Mouse (Mus musculus): ENCODE results near the gene Gm4969. TPM values are rescaled to one million over a fixed set of nuclear protein-coding genes. Genes with fewer than 3 reads are reported as not detected.
"Not testable (repeated sequence)": the region's sequence is repeated elsewhere in the genome, so short reads cannot be mapped to it uniquely, and the experiment has no call there.

Gene Gm4969
- total and polyA plus RNA-seq, 2 experiments = 0.02 to 0.09 TPM

GRCm38 (mm10) chr7:19155825-19156475 lies 37.8 kb upstream of the Gm4969 start:
- WGBS = 77% methylated on average over 13 of the region's 13 CpGs
- Histone ChIP-seq H3K4me1 (ENCODE audit: control insufficient read depth, insufficient read depth, low read length) (peaks cover 2% of the 10 kb centered on the region; the same call in 1 of the 2 replicates), H3K36me3 (ENCODE audit: control insufficient read depth, insufficient read depth, low read length) (peaks cover 7% of the 10 kb centered on the region; the same call in 1 of the 2 replicates), H3K79me2 (ENCODE audit: control insufficient read depth, insufficient read depth, low read length) (no peaks in the 10 kb centered on the region), H3K27ac (replicated peaks; ENCODE audit: insufficient read depth, low read depth, low read length) (no peak overlapping the region), H3K9ac (ENCODE audit: low read depth, low read length) (no peak overlapping the region), H3K4me3 (ENCODE audit: insufficient read depth, low read depth, low read length) (no peak overlapping the region), H3K27me3 (ENCODE audit: control insufficient read depth, insufficient read depth, low read length) (peaks cover 5% of the 10 kb centered on the region; the same call in 1 of the 2 replicates)
- DNase-seq (ENCODE audit: extremely low read depth, low read depth, low spot score) = no peak
- TF ChIP-seq POLR2A (IDR thresholded peaks at IDR 0.05; ENCODE audit: extremely low read depth, insufficient read depth, low read length) = no peak
- TF ChIP-seq CTCF (IDR thresholded peaks at IDR 0.05; ENCODE audit: low read depth, low read length) = peak; percentile 2; the same call in 1 of the 2 replicates

GRCm38 (mm10) chr7:19154796-19155195 lies 36.6 kb upstream of the Gm4969 start:
- WGBS = 85% methylated on average over 8 of the region's 8 CpGs
- Histone ChIP-seq H3K9ac (ENCODE audit: low read depth, low read length) (no peak overlapping the region), H3K79me2 (ENCODE audit: control insufficient read depth, insufficient read depth, low read length) (no peaks in the 10 kb centered on the region), H3K4me1 (ENCODE audit: control insufficient read depth, insufficient read depth, low read length) (peaks cover 2% of the 10 kb centered on the region; the same call in 1 of the 2 replicates), H3K4me3 (ENCODE audit: insufficient read depth, low read depth, low read length) (no peak overlapping the region), H3K27ac (replicated peaks; ENCODE audit: insufficient read depth, low read depth, low read length) (no peak overlapping the region), H3K27me3 (ENCODE audit: control insufficient read depth, insufficient read depth, low read length) (peaks cover 5% of the 10 kb centered on the region; the same call in 1 of the 2 replicates), H3K36me3 (ENCODE audit: control insufficient read depth, insufficient read depth, low read length) (peaks cover 7% of the 10 kb centered on the region; the same call in 1 of the 2 replicates)
- TF ChIP-seq POLR2A (IDR thresholded peaks at IDR 0.05; ENCODE audit: extremely low read depth, insufficient read depth, low read length) = no peak
- no peak for TF ChIP-seq CTCF (IDR thresholded peaks at IDR 0.05; ENCODE audit: low read depth, low read length)
- no peak for DNase-seq (ENCODE audit: extremely low read depth, low read depth, low spot score)

DNA sequence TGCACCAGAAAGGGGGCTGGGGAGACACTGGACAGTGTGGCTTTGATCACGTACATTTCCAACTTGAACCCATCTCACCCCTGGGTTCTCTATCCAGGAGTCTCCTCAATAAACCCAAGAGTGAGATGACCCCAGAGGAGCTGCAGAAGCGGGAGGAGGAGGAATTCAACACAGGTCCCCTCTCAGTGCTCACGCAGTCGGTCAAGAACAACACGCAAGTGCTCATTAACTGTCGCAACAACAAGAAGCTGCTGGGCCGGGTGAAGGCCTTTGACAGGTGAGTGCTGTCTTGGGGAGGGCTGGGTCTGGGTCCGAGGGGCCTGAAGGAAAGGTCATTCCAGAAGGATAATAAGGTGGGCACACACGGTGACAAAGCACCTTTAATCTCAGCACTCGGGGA lies 33.0 kb upstream of the Gm4969 start:
- not testable (repeated sequence) for H3K27ac ChIP-seq (replicated peaks; ENCODE audit: insufficient read depth, low read depth, low read length); H3K4me3 ChIP-seq (ENCODE audit: insufficient read depth, low read depth, low read length); H3K4me1 ChIP-seq (ENCODE audit: control insufficient read depth, insufficient read depth, low read length); H3K79me2 ChIP-seq (ENCODE audit: control insufficient read depth, insufficient read depth, low read length); H3K9ac ChIP-seq (ENCODE audit: low read depth, low read length); H3K27me3 ChIP-seq (ENCODE audit: control insufficient read depth, insufficient read depth, low read length); H3K36me3 ChIP-seq (ENCODE audit: control insufficient read depth, insufficient read depth, low read length); DNase-seq (ENCODE audit: extremely low read depth, low read depth, low spot score)
- 93% methylated on average over 10 of the region's 10 CpGs for WGBS

DNA sequence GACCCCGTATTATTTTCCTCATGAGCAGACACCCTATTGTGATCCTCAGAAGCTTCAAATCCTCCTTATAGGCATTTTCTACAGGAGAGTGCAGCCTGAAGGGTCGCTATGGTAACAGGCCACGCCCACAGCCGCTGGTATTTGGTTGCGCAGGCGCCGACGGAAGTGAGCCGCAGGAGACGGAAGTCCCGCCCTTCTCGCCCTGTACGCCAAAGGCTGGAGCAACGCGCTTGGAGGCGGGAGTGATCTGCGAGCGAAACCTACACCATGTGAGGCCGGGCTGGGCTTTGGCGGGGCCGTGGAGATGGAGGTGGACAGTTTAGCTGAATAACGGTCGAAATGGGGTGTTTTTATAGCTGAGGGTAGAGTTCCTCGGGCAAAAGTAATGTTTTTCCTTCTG lies 31.5 kb upstream of the Gm4969 start, which contains the start of gene Snrpd2:
Gene Snrpd2 (plus strand): TSS at position 97 of the 400 bp plus-strand sequence.
- DNase-seq (ENCODE audit: extremely low read depth, low read depth, low spot score) = peak; percentile 84
- H3K4me3 ChIP-seq (ENCODE audit: insufficient read depth, low read depth, low read length) = peak within 1 kb of the TSS; percentile 79
- TF ChIP-seq CTCF (IDR thresholded peaks at IDR 0.05; ENCODE audit: low read depth, low read length) (no peak), POLR2A (IDR thresholded peaks at IDR 0.05; ENCODE audit: extremely low read depth, insufficient read depth, low read length) (peak; percentile 39; the same call in 1 of the 2 replicates)
- WGBS = 1% methylated on average over 24 of the region's 24 CpGs
- H3K79me2 ChIP-seq (ENCODE audit: control insufficient read depth, insufficient read depth, low read length) = 0 out of 2 replicates have a peak, but pooled peaks cover 2% of the 10 kb centered on the region
- peak within 1 kb of the TSS; percentile 42; the same call in 1 of the 2 replicates for H3K27ac ChIP-seq (replicated peaks; ENCODE audit: insufficient read depth, low read depth, low read length)
- H3K27me3 ChIP-seq (ENCODE audit: control insufficient read depth, insufficient read depth, low read length) = no peaks in the 10 kb centered on the region
- H3K4me1 ChIP-seq (ENCODE audit: control insufficient read depth, insufficient read depth, low read length) = no peaks in the 10 kb centered on the region
- H3K9ac ChIP-seq (ENCODE audit: low read depth, low read length) = peak within 1 kb of the TSS; percentile 80
- H3K36me3 ChIP-seq (ENCODE audit: control insufficient read depth, insufficient read depth, low read length) = peaks cover 7% of the 10 kb centered on the region; the same call in 1 of the 2 replicates

DNA sequence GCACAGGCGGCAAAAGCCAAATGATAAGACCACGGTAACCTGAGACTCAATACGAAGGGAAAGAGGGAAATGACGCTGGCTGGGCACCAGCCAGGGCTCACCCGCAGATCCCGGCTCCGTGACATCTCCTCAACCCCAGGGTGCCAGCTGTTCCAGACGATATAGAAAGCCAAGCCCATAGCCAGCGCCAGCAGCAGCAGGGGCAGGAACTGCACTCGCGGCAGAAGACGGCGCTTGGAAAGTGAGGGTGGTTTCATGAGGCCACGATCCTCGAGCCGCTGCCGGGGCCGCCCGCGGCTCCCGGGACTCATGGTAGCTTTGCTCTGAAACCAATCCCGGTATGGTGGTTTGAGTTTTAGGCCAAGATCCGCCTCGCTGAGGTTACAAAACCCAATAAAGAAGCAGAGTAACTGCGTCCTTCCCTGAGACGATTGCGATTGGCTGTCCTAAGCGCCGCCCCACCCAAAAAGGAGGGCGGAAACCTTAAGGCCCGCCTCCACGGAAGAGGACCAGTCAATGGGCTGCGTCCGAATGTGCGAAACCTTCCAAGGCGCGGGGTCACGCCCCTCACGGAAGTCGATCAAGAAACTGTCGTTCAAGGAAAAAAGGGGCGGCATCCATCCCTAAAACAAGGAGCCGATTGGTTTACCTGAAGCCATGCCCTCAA lies 30.8 kb upstream of the Gm4969 start, which contains the start of gene Qpctl:
Gene Qpctl (minus strand): TSS at position 417 of the 667 bp plus-strand sequence.
- Histone ChIP-seq H3K36me3 (ENCODE audit: control insufficient read depth, insufficient read depth, low read length) (peaks cover 7% of the 10 kb centered on the region; the same call in 1 of the 2 replicates), H3K4me3 (ENCODE audit: insufficient read depth, low read depth, low read length) (peak within 1 kb of the TSS; percentile 79), H3K79me2 (ENCODE audit: control insufficient read depth, insufficient read depth, low read length) (0 out of 2 replicates have a peak, but pooled peaks cover 2% of the 10 kb centered on the region), H3K4me1 (ENCODE audit: control insufficient read depth, insufficient read depth, low read length) (no peaks in the 10 kb centered on the region), H3K9ac (ENCODE audit: low read depth, low read length) (peak within 1 kb of the TSS; percentile 80), H3K27ac (replicated peaks; ENCODE audit: insufficient read depth, low read depth, low read length) (peak within 1 kb of the TSS; percentile 42; the same call in 1 of the 2 replicates), H3K27me3 (ENCODE audit: control insufficient read depth, insufficient read depth, low read length) (no peaks in the 10 kb centered on the region)
- under 1% methylated on average over 43 of the region's 43 CpGs for WGBS
- TF ChIP-seq POLR2A (IDR thresholded peaks at IDR 0.05; ENCODE audit: extremely low read depth, insufficient read depth, low read length) = peak; percentile 49; the same call in 1 of the 2 replicates
- TF ChIP-seq CTCF (IDR thresholded peaks at IDR 0.05; ENCODE audit: low read depth, low read length) = no peak
- DNase-seq (ENCODE audit: extremely low read depth, low read depth, low spot score) = peak; percentile 98
